Mouse (Mus musculus): ENCODE data around the gene Epp13. TPM values are rescaled to one million over a fixed set of nuclear protein-coding genes. Genes with fewer than 3 reads are reported as not detected.
"Not testable (repeated sequence)": the region's sequence is repeated elsewhere in the genome, so short reads cannot be mapped to it uniquely, and the experiment has no call there.

Epp13 gene
- total and polyA plus RNA-seq, 3 experiments: 0.14 TPM; not detected in 2

- Histone ChIP-seq H3K4me1 (ENCODE audit: control insufficient read depth in 1 of 2, insufficient read depth in 2 of 2, low read length in 2 of 2) (no peaks in the 10 kb centered on the region), H3K27me3 (ENCODE audit: control insufficient read depth in 1 of 2, insufficient read depth in 2 of 2, low read length in 2 of 2) (no peaks in the 10 kb centered on the region), H3K9ac (ENCODE audit: control insufficient read depth, low read depth, low read length, poor library complexity, severe bottlenecking) (no peak within 1 kb of the TSS), H3K27ac (ENCODE audit: control insufficient read depth, low read depth, low read length) (no peak within 1 kb of the TSS), H3K36me3 (ENCODE audit: control insufficient read depth in 1 of 2, insufficient read depth in 2 of 2, low read length in 2 of 2) (no peaks in the 10 kb centered on the region), H3K79me2 (ENCODE audit: control insufficient read depth, insufficient read depth, low read length, poor library complexity) (no peaks in the 10 kb centered on the region), H3K4me3 (ENCODE audit: control insufficient read depth in 1 of 2, insufficient read depth in 1 of 2, low read depth in 2 of 2, low read length in 2 of 2) (no peak within 1 kb of the TSS), H3K9me3 (replicated peaks; ENCODE audit: insufficient read depth, low read length) (no peaks in the 10 kb centered on the region)
- DNase-seq (ENCODE audit: low read depth, low spot score): no peak
- TF ChIP-seq ZNF384 (IDR thresholded peaks at IDR 0.05; ENCODE audit: low read depth, low read length) (no peak), MAX (IDR thresholded peaks at IDR 0.05; ENCODE audit: low read length) (no peak), MYC (IDR thresholded peaks at IDR 0.05; ENCODE audit: low read depth, low read length) (no peak), EP300 (IDR thresholded peaks at IDR 0.05; ENCODE audit: low read depth in 1 of 2, low read length in 2 of 2) (no peak), RAD21 (IDR thresholded peaks at IDR 0.05; ENCODE audit: low read depth, low read length) (no peak), RCOR1 (IDR thresholded peaks at IDR 0.05; ENCODE audit: low read depth, low read length) (no peak), SIN3A (IDR thresholded peaks at IDR 0.05; ENCODE audit: low read length) (no peak), ZMIZ1 (IDR thresholded peaks at IDR 0.05; ENCODE audit: low read depth, low read length) (no peak), NRF1 (IDR thresholded peaks at IDR 0.05; ENCODE audit: insufficient read depth, low read depth, low read length, poor library complexity, severe bottlenecking) (no peak), UBTF (IDR thresholded peaks at IDR 0.05; ENCODE audit: borderline replicate concordance, insufficient read depth, low read depth, low read length) (no peak), ZC3H11A (IDR thresholded peaks at IDR 0.05; ENCODE audit: low read depth, low read length) (no peak), USF2 (IDR thresholded peaks at IDR 0.05; ENCODE audit: borderline replicate concordance in 1 of 2, insufficient read depth in 1 of 2, low read depth in 1 of 2, low read length in 2 of 2) (no peak), TBP (IDR thresholded peaks at IDR 0.05; ENCODE audit: low read depth, low read length) (no peak), E2F4 (IDR thresholded peaks at IDR 0.05; ENCODE audit: borderline replicate concordance, low read depth, low read length) (no peak), TCF12 (IDR thresholded peaks at IDR 0.05; ENCODE audit: low read depth, low read length) (no peak)
Observed at GRCm38 (mm10) chr7:6221978-6222377, 30.5 kb upstream of the Epp13 start, which contains the start of gene Zscan5b. TSS of gene Zscan5b (plus strand) at chr7:6222278.

GRCm38 (mm10) chr7:6228491-6228890 is 24.0 kb upstream of the Epp13 start:
- DNase-seq (ENCODE audit: low read depth, low spot score): peak; percentile 6
- H3K4me1 ChIP-seq (ENCODE audit: control insufficient read depth in 1 of 2, insufficient read depth in 2 of 2, low read length in 2 of 2); H3K4me3 ChIP-seq (ENCODE audit: control insufficient read depth in 1 of 2, insufficient read depth in 1 of 2, low read depth in 2 of 2, low read length in 2 of 2); H3K9ac ChIP-seq (ENCODE audit: control insufficient read depth, low read depth, low read length, poor library complexity, severe bottlenecking); H3K36me3 ChIP-seq (ENCODE audit: control insufficient read depth in 1 of 2, insufficient read depth in 2 of 2, low read length in 2 of 2); H3K27ac ChIP-seq (ENCODE audit: control insufficient read depth, low read depth, low read length); H3K9me3 ChIP-seq (replicated peaks; ENCODE audit: insufficient read depth, low read length); H3K27me3 ChIP-seq (ENCODE audit: control insufficient read depth in 1 of 2, insufficient read depth in 2 of 2, low read length in 2 of 2); H3K79me2 ChIP-seq (ENCODE audit: control insufficient read depth, insufficient read depth, low read length, poor library complexity): not testable (repeated sequence)

- Histone ChIP-seq H3K4me3 (ENCODE audit: control insufficient read depth in 1 of 2, insufficient read depth in 1 of 2, low read depth in 2 of 2, low read length in 2 of 2) (no peak overlapping the region), H3K36me3 (ENCODE audit: control insufficient read depth in 1 of 2, insufficient read depth in 2 of 2, low read length in 2 of 2) (no peaks in the 10 kb centered on the region), H3K9ac (ENCODE audit: control insufficient read depth, low read depth, low read length, poor library complexity, severe bottlenecking) (no peak overlapping the region), H3K79me2 (ENCODE audit: control insufficient read depth, insufficient read depth, low read length, poor library complexity) (no peaks in the 10 kb centered on the region), H3K27me3 (ENCODE audit: control insufficient read depth in 1 of 2, insufficient read depth in 2 of 2, low read length in 2 of 2) (no peaks in the 10 kb centered on the region), H3K27ac (ENCODE audit: control insufficient read depth, low read depth, low read length) (no peak overlapping the region), H3K4me1 (ENCODE audit: control insufficient read depth in 1 of 2, insufficient read depth in 2 of 2, low read length in 2 of 2) (no peaks in the 10 kb centered on the region), H3K9me3 (replicated peaks; ENCODE audit: insufficient read depth, low read length) (no peaks in the 10 kb centered on the region)
- DNase-seq (ENCODE audit: low read depth, low spot score): no peak
- TF ChIP-seq CTCF (IDR thresholded peaks at IDR 0.05 in 2 of 3, conservative IDR thresholded peaks at IDR 0.05 in 1 of 3; ENCODE audit: control insufficient read depth in 1 of 3, insufficient read depth in 1 of 3, low read depth in 2 of 3, low read length in 3 of 3, poor library complexity in 1 of 3, severe bottlenecking in 1 of 3) (no peak), POLR2AphosphoS5 (IDR thresholded peaks at IDR 0.05; ENCODE audit: borderline replicate concordance, low read depth, low read length) (no peak), GABPA (IDR thresholded peaks at IDR 0.05; ENCODE audit: low read depth, low read length) (no peak), TAL1 (IDR thresholded peaks at IDR 0.05; ENCODE audit: low read length) (no peak), MXI1 (IDR thresholded peaks at IDR 0.05; ENCODE audit: low read depth, low read length) (no peak), ELF1 (IDR thresholded peaks at IDR 0.05; ENCODE audit: low read depth, low read length) (no peak)
Observed at GRCm38 (mm10) chr7:6239787-6240186, 12.7 kb upstream of the Epp13 start.
